Mouse (Mus musculus) small intestine, adult 2 months (tissue): ENCODE measurements around the gene Ppp1r13b.

Experiments used
- CTCF ChIP-seq: fragments of 200-500 bp; IDR thresholded peaks from 2 replicates; pipeline ENCODE4 v1.5.1; 2012; ENCODE audit warnings: low read depth, mild to moderate bottlenecking, control low read depth, inconsistent platforms, low read length, moderate library complexity, mixed read lengths; ENCODE audit not compliant: insufficient replicate concordance, insufficient read length; ENCODE audit errors: extremely low read depth
- POLR2A ChIP-seq: fragments of 200-500 bp; IDR thresholded peaks from 2 replicates; pipeline ENCODE4 v1.6.1; 2012; ENCODE audit warnings: low read depth, mild to moderate bottlenecking, control low read depth, inconsistent platforms, low read length, moderate library complexity

DNA sequence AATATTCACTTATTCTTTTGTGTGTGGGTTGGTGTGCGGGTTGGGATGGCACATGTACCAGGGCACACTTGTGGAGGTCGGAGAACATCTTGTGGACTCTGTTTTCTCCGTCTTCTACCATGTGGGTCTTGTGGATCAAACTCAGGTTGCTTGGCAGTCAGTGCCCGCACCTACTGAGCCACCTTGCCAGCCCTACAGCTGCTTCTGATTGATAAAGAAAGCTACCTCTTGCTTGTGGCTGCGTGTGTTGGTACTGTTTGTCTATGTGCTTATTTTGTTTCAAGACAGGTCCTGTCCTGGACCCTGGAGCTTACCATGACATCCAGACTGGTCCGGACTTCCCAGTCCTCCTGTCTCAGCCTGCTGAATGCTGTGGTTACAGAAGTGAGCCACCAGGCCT lies 15.2 kb upstream of the Ppp1r13b start:
- TF ChIP-seq CTCF (no peak), POLR2A (no peak)
